Mouse (Mus musculus) stomach, embryonic 16.5 days (tissue): Measurements from ENCODE around the gene Taar7f. TPM values are rescaled to one million over a fixed set of nuclear protein-coding genes. Genes with fewer than 3 reads are reported as not detected.
"Not testable (repeated sequence)": the region's sequence is repeated elsewhere in the genome, so short reads cannot be mapped to it uniquely, and the experiment has no call there.

Source experiments
- ATAC-seq: fragments of 200-750 bp; cut with Nextera tagmentation; 2 replicates; pipeline ENCODE4 v1.8.0; 2017; ENCODE audit warnings: moderate number of reproducible peaks, moderate TSS enrichment; ENCODE audit not compliant: insufficient read depth, low FRiP score
- H3K27ac ChIP-seq: fragments of 300-500 bp; sonication (generic); 2 replicates; pipeline ENCODE4 v1.5.1; 2014; ENCODE audit warnings: low read length
- H3K27me3 ChIP-seq: fragments of 300-500 bp; sonication (generic); 2 replicates; pipeline ENCODE4 v1.6.1; 2014; ENCODE audit warnings: low read length, control low read depth, mixed read lengths; ENCODE audit not compliant: control insufficient read depth, insufficient read depth
- H3K36me3 ChIP-seq: fragments of 300-500 bp; sonication (generic); 2 replicates; pipeline ENCODE4 v1.6.1; 2014; ENCODE audit warnings: low read length; ENCODE audit not compliant: control insufficient read depth, insufficient read depth
- H3K4me1 ChIP-seq: fragments of 300-500 bp; sonication (generic); 2 replicates; pipeline ENCODE4 v1.6.1; 2014; ENCODE audit warnings: low read length, control low read depth, mixed read lengths; ENCODE audit not compliant: control insufficient read depth, insufficient read depth
- H3K4me2 ChIP-seq: fragments of 300-500 bp; sonication (generic); 2 replicates; pipeline ENCODE4 v1.6.1; 2014; ENCODE audit warnings: low read depth, low read length, mixed read lengths
- H3K4me3 ChIP-seq: fragments of 300-500 bp; sonication (generic); replicated peaks from 2 replicates; pipeline ENCODE4 v1.5.1; 2014; ENCODE audit warnings: mild to moderate bottlenecking, low read length
- H3K9ac ChIP-seq: fragments of 300-500 bp; sonication (generic); 2 replicates; pipeline ENCODE4 v1.6.1; 2014; ENCODE audit warnings: low read length
- H3K9me3 ChIP-seq: fragments of 300-500 bp; sonication (generic); replicated peaks from 2 replicates; pipeline ENCODE4 v1.6.1; 2016; ENCODE audit warnings: low read length, control low read depth; ENCODE audit not compliant: control insufficient read depth
- WGBS: fragments of 180-500 bp; shearing (Covaris S2); extraction: QIAGEN DNeasy Blood & Tissue Kit; methylation state at CpG from one replicate; pipeline ENCODE4 v1.1.7; 2014; 5-methylcytosine and 5-hydroxymethylcytosine counted together
- polyA plus RNA-seq: library from polyadenylated mRNA; unstranded; fragments of >200 nt; fragmentation: Nextera tagmentation; extraction: Ambion mirVana; gene quantifications from 2 replicates; pipeline ENCODE4 v1.2.1, GENCODE M21; 2015

The Taar7f gene
- polyA plus RNA-seq, 1 experiment from 2014 or later, result not detected

GRCm38 (mm10) chr10:24052039-24052438 is 2.7 kb downstream of the Taar7f start:
- Histone ChIP-seq H3K9ac (no peak overlapping the region), H3K27ac (no peak overlapping the region), H3K4me2 (no peak overlapping the region), H3K9me3 (no peaks in the 10 kb centered on the region), H3K27me3 (no peaks in the 10 kb centered on the region), H3K4me3 (no peak overlapping the region), H3K36me3 (no peaks in the 10 kb centered on the region), H3K4me1 (no peaks in the 10 kb centered on the region)
- WGBS, result 33% methylated on average over 5 of the region's 5 CpGs
- ATAC-seq, result no peak

GRCm38 (mm10) chr10:24058986-24059385 is 9.7 kb downstream of the Taar7f start:
- no peaks in the 10 kb centered on the region for H3K36me3 ChIP-seq
- H3K4me3 ChIP-seq, result no peak overlapping the region
- H3K9me3 ChIP-seq, result no peaks in the 10 kb centered on the region
- H3K4me1 ChIP-seq, result no peaks in the 10 kb centered on the region
- 78% methylated on average over 3 of the region's 3 CpGs for WGBS
- no peak for ATAC-seq
- H3K4me2 ChIP-seq, result no peak overlapping the region
- H3K27me3 ChIP-seq, result no peaks in the 10 kb centered on the region
- no peak overlapping the region for H3K9ac ChIP-seq
- H3K27ac ChIP-seq, result no peak overlapping the region

GRCm38 (mm10) chr10:24074751-24075150 is 25.4 kb downstream of the Taar7f start:
- not testable (repeated sequence) for H3K27me3 ChIP-seq, ATAC-seq, H3K4me1 ChIP-seq, H3K9ac ChIP-seq, H3K4me3 ChIP-seq, H3K9me3 ChIP-seq, H3K4me2 ChIP-seq, H3K27ac ChIP-seq, H3K36me3 ChIP-seq
- WGBS, result 17% methylated on average over 2 of the region's 2 CpGs

GRCm38 (mm10) chr10:24076200-24076599 is 26.9 kb downstream of the Taar7f start, which contains the start of gene Taar8a:
Taar8a (plus strand) TSS chr10:24076500.
- 83% methylated on average over 2 of the region's 4 CpGs for WGBS
- H3K9ac ChIP-seq, H3K36me3 ChIP-seq, H3K4me2 ChIP-seq, H3K27ac ChIP-seq, H3K4me3 ChIP-seq, ATAC-seq, H3K27me3 ChIP-seq, H3K4me1 ChIP-seq, H3K9me3 ChIP-seq: not testable (repeated sequence)

- ATAC-seq, result no peak
- no peaks in the 10 kb centered on the region for H3K4me1 ChIP-seq
- no peaks in the 10 kb centered on the region for H3K27me3 ChIP-seq
- H3K4me3 ChIP-seq, result no peak overlapping the region
- H3K9me3 ChIP-seq, result no peaks in the 10 kb centered on the region
- H3K27ac ChIP-seq, result no peak overlapping the region
- WGBS, result 32% methylated on average over 3 of the region's 3 CpGs
- no peak overlapping the region for H3K9ac ChIP-seq
- H3K36me3 ChIP-seq, result no peaks in the 10 kb centered on the region
- H3K4me2 ChIP-seq, result no peak overlapping the region
Observed at GRCm38 (mm10) chr10:24080166-24080565, 30.9 kb downstream of the Taar7f start.

GRCm38 (mm10) chr10:24085936-24086335 is 36.6 kb downstream of the Taar7f start:
- Histone ChIP-seq H3K4me1 (no peaks in the 10 kb centered on the region), H3K27ac (no peak overlapping the region; the same call in 1 of the 2 replicates), H3K9ac (no peak overlapping the region), H3K9me3 (no peaks in the 10 kb centered on the region), H3K4me2 (no peak overlapping the region), H3K4me3 (no peak overlapping the region), H3K27me3 (no peaks in the 10 kb centered on the region), H3K36me3 (no peaks in the 10 kb centered on the region)
- ATAC-seq, result no peak
- WGBS, result 75% methylated on average over 5 of the region's 5 CpGs

- ATAC-seq, result peak; percentile 76; the same call in 1 of the 2 replicates
- Histone ChIP-seq H3K9me3 (no peaks in the 10 kb centered on the region), H3K36me3 (no peaks in the 10 kb centered on the region), H3K4me3 (no peak overlapping the region), H3K27me3 (no peaks in the 10 kb centered on the region), H3K9ac (no peak overlapping the region), H3K27ac (peak overlapping the region; percentile 27; the same call in 1 of the 2 replicates), H3K4me1 (no peaks in the 10 kb centered on the region), H3K4me2 (no peak overlapping the region)
- 55% methylated on average over 5 of the region's 5 CpGs for WGBS
Observed at GRCm38 (mm10) chr10:24086555-24086954, 37.2 kb downstream of the Taar7f start.

GRCm38 (mm10) chr10:24087168-24087567 is 37.9 kb downstream of the Taar7f start:
- no peak overlapping the region for H3K4me3 ChIP-seq
- 83% methylated on average over 2 of the region's 2 CpGs for WGBS
- no peaks in the 10 kb centered on the region for H3K4me1 ChIP-seq
- H3K9ac ChIP-seq, result no peak overlapping the region
- no peak overlapping the region for H3K27ac ChIP-seq
- H3K4me2 ChIP-seq, result no peak overlapping the region
- no peaks in the 10 kb centered on the region for H3K36me3 ChIP-seq
- ATAC-seq, result no peak
- no peaks in the 10 kb centered on the region for H3K27me3 ChIP-seq
- no peaks in the 10 kb centered on the region for H3K9me3 ChIP-seq

- no peak within 1 kb of the TSS for H3K9ac ChIP-seq
- H3K36me3 ChIP-seq, result no peaks in the 10 kb centered on the region
- H3K27ac ChIP-seq, result no peak within 1 kb of the TSS
- no peaks in the 10 kb centered on the region for H3K27me3 ChIP-seq
- ATAC-seq, result no peak
- no peak within 1 kb of the TSS for H3K4me3 ChIP-seq
- no peak within 1 kb of the TSS for H3K4me2 ChIP-seq
- no peaks in the 10 kb centered on the region for H3K4me1 ChIP-seq
- no peaks in the 10 kb centered on the region for H3K9me3 ChIP-seq
- 64% methylated on average over 2 of the region's 2 CpGs for WGBS
Observed at GRCm38 (mm10) chr10:24092194-24092593, 42.9 kb downstream of the Taar7f start, which contains the start of gene Taar8b. Taar8b (minus strand) TSS chr10:24092294.

GRCm38 (mm10) chr10:24097010-24097409 is 47.7 kb downstream of the Taar7f start:
- 25% methylated on average over 2 of the region's 2 CpGs for WGBS
- H3K27ac ChIP-seq, ATAC-seq: not testable (repeated sequence)

More at GRCm38 (mm10) chr10:24097010-24097409, 47.7 kb downstream of the Taar7f start:
- H3K27me3 ChIP-seq, H3K4me3 ChIP-seq, H3K4me1 ChIP-seq, H3K4me2 ChIP-seq, H3K9me3 ChIP-seq, H3K36me3 ChIP-seq, H3K9ac ChIP-seq: not testable (repeated sequence)
